Mouse (Mus musculus) midbrain, embryonic 10.5 days (tissue): Measurements from ENCODE around the gene Ckap2l. TPM values are rescaled to one million over a fixed set of nuclear protein-coding genes. Genes with fewer than 3 reads are reported as not detected.
A peak's percentile ranks its signal among the peaks of the same experiment; 100 is the strongest.

Experiments
- DNase-seq: peaks from one replicate; pipeline ENCODE4 v3.0.0-alpha.2; 2017; ENCODE audit warnings: low spot score
- H3K27ac ChIP-seq: fragments of 300-500 bp; sonication (generic); replicated peaks from 2 replicates; pipeline ENCODE4 v1.5.1; 2016; ENCODE audit warnings: mild to moderate bottlenecking
- H3K27me3 ChIP-seq: fragments of 300-500 bp; sonication (generic); 2 replicates; pipeline ENCODE4 v1.6.1; 2016; ENCODE audit warnings: low read depth, mild to moderate bottlenecking; ENCODE audit not compliant: poor library complexity, severe bottlenecking
- H3K36me3 ChIP-seq: fragments of 300-500 bp; sonication (generic); 2 replicates; pipeline ENCODE4 v1.6.1; 2016; ENCODE audit warnings: mild to moderate bottlenecking, moderate library complexity
- H3K4me1 ChIP-seq: fragments of 300-500 bp; sonication (generic); 2 replicates; pipeline ENCODE4 v1.6.1; 2016
- H3K4me3 ChIP-seq: fragments of 300-500 bp; sonication (generic); 2 replicates; pipeline ENCODE4 v1.5.1; 2016; ENCODE audit warnings: mild to moderate bottlenecking, moderate library complexity
- H3K9me3 ChIP-seq: fragments of 300-500 bp; sonication (generic); replicated peaks from 2 replicates; pipeline ENCODE4 v1.6.1; 2016; ENCODE audit warnings: mild to moderate bottlenecking
- WGBS: fragments of 180-500 bp; shearing (Covaris S2); methylation state at CpG from one replicate; pipeline ENCODE4 v1.1.7; 2016; 5-methylcytosine and 5-hydroxymethylcytosine counted together
- polyA plus RNA-seq: library from polyadenylated mRNA; unstranded; fragments of >200 nt; fragmentation: Nextera tagmentation; extraction: Ambion mirVana; gene quantifications from 2 replicates; pipeline ENCODE4 v1.2.1, GENCODE M21; 2016

Gene Ckap2l
- polyA plus RNA-seq, 1 experiment from 2014 or later = 64.6 TPM

DNA sequence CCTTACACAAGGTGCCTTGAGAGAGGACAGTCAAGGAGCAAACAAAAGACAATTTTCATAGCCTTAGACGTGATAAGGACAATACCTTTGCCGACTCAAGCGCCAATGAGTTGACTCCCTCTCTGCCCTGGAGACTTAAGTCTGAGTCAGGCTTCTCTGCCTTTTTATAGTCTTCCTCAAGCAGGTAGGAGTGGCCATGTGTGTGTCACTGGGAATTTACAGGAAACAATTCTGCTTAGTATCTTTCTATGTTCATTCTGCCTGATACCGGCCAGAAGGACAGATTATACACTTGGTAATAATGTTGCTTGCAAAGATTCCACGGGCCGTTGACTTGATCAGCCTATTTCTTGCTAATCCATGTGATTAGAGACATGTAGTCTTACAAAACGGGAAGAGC is 12.8 kb upstream of the Ckap2l start, which contains the start of gene Il1a:
Il1a (minus strand) TSS at position 137 of the 400 bp plus-strand sequence.
- Histone ChIP-seq H3K9me3 (no peaks in the 10 kb centered on the region), H3K27ac (no peak within 1 kb of the TSS), H3K4me1 (peaks cover 6% of the 10 kb centered on the region; the same call in 1 of the 2 replicates), H3K36me3 (no peaks in the 10 kb centered on the region), H3K4me3 (no peak within 1 kb of the TSS), H3K27me3 (no peaks in the 10 kb centered on the region; the same call in 1 of the 2 replicates)
- 85% methylated on average over 7 of the region's 7 CpGs for WGBS
- no peak for DNase-seq

GRCm38 (mm10) chr2:129306020-129306419 is 9.0 kb upstream of the Ckap2l start:
- Histone ChIP-seq H3K9me3 (no peaks in the 10 kb centered on the region), H3K27ac (no peak overlapping the region), H3K36me3 (no peaks in the 10 kb centered on the region), H3K4me1 (no peaks in the 10 kb centered on the region), H3K4me3 (no peak overlapping the region), H3K27me3 (no peaks in the 10 kb centered on the region)
- DNase-seq = no peak
- WGBS = 86% methylated on average over 4 of the region's 4 CpGs

DNA sequence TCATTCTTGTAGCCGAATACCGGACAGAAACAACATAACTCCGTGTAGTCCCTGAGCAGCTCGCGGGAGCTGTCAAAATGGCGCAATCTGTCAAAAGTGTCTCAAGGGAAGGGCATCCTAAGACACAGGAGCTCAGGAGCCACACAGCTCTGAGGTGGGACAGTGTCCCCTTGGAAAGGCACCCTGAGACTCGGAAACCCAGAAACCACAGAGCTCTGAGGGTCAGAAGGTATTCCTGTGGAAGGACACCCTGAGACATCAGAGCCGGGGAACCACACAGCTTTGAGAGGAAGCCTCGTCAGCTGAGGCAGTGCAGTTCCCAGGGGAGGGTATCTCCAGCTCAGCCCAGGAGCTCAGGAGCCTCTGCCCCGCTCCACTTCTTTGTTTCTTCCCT is 574 bp upstream of the Ckap2l start:
- Histone ChIP-seq H3K4me3 (peak overlapping the region; percentile 85), H3K9me3 (no peaks in the 10 kb centered on the region), H3K36me3 (peaks cover 17% of the 10 kb centered on the region), H3K27ac (peak overlapping the region; percentile 95), H3K27me3 (no peaks in the 10 kb centered on the region), H3K4me1 (peaks cover 21% of the 10 kb centered on the region)
- no peak for DNase-seq
- WGBS = 3% methylated on average over 10 of the region's 10 CpGs

- H3K4me1 ChIP-seq = peaks cover 21% of the 10 kb centered on the region
- H3K36me3 ChIP-seq = peaks cover 23% of the 10 kb centered on the region
- 67% methylated on average over 5 of the region's 5 CpGs for WGBS
- no peaks in the 10 kb centered on the region for H3K27me3 ChIP-seq
- no peaks in the 10 kb centered on the region for H3K9me3 ChIP-seq
- H3K27ac ChIP-seq = peak overlapping the region; percentile 95
- peak overlapping the region; percentile 85 for H3K4me3 ChIP-seq
- no peak for DNase-seq
These were observed 926 bp downstream of the Ckap2l start for GRCm38 (mm10) chr2:129296086-129296485.

GRCm38 (mm10) chr2:129295075-129295474 is 1.9 kb downstream of the Ckap2l start:
- peak overlapping the region; percentile 85; the same call in 1 of the 2 replicates for H3K4me3 ChIP-seq
- no peaks in the 10 kb centered on the region for H3K9me3 ChIP-seq
- H3K4me1 ChIP-seq = peaks cover 21% of the 10 kb centered on the region
- 96% methylated on average over 5 of the region's 5 CpGs for WGBS
- H3K36me3 ChIP-seq = peaks cover 33% of the 10 kb centered on the region
- H3K27me3 ChIP-seq = no peaks in the 10 kb centered on the region
- no peak for DNase-seq
- no peak overlapping the region for H3K27ac ChIP-seq

GRCm38 (mm10) chr2:129273823-129274222 is 23.2 kb downstream of the Ckap2l start:
- WGBS = 98% methylated on average over 5 of the region's 5 CpGs
- Histone ChIP-seq H3K36me3 (peaks cover 100% of the 10 kb centered on the region), H3K4me1 (no peaks in the 10 kb centered on the region), H3K4me3 (no peak overlapping the region), H3K27me3 (no peaks in the 10 kb centered on the region), H3K27ac (no peak overlapping the region), H3K9me3 (no peaks in the 10 kb centered on the region)
- no peak for DNase-seq

- Histone ChIP-seq H3K27me3 (no peaks in the 10 kb centered on the region), H3K9me3 (0 out of 2 replicates have a peak, but pooled peaks cover 6% of the 10 kb centered on the region), H3K36me3 (peaks cover 97% of the 10 kb centered on the region), H3K4me3 (no peak overlapping the region), H3K27ac (no peak overlapping the region), H3K4me1 (no peaks in the 10 kb centered on the region)
- no peak for DNase-seq
- WGBS = 92% methylated on average over 9 of the region's 9 CpGs
These were observed 26.4 kb downstream of the Ckap2l start for GRCm38 (mm10) chr2:129270621-129271020.

DNA sequence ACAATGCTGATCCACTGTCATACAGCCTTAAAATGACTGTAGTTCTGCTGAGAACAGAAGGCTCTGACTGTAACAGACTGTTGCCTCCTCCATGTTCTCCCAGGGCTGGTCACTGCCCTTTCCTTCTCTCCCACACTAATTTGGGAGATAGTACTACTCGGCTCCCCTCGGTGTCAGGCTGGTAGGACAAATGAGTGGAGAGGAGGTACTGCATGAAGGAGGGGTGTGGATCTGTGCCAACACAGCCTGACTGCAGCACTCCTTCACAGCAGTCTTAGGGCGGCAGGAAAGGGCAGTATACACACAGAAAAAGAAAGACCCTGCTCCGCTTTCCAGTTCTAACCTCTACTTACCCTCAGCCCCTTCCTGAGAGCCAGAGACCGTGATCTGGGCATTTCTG is 27.0 kb downstream of the Ckap2l start:
- WGBS = 96% methylated on average over 5 of the region's 5 CpGs
- DNase-seq = no peak

GRCm38 (mm10) chr2:129269161-129269643 is 27.8 kb downstream of the Ckap2l start:
- WGBS = 95% methylated on average over 12 of the region's 12 CpGs
- no peak overlapping the region for H3K4me3 ChIP-seq
- no peak overlapping the region for H3K27ac ChIP-seq
- no peak for DNase-seq
- H3K4me1 ChIP-seq = no peaks in the 10 kb centered on the region
- H3K36me3 ChIP-seq = peaks cover 83% of the 10 kb centered on the region
- H3K9me3 ChIP-seq = 0 out of 2 replicates have a peak, but pooled peaks cover 6% of the 10 kb centered on the region
- H3K27me3 ChIP-seq = no peaks in the 10 kb centered on the region

More for the DNA sequence above, 27.0 kb downstream of the Ckap2l start:
- Histone ChIP-seq H3K27ac (no peak overlapping the region), H3K4me3 (no peak overlapping the region), H3K27me3 (no peaks in the 10 kb centered on the region), H3K9me3 (0 out of 2 replicates have a peak, but pooled peaks cover 6% of the 10 kb centered on the region), H3K36me3 (peaks cover 91% of the 10 kb centered on the region), H3K4me1 (no peaks in the 10 kb centered on the region)

GRCm38 (mm10) chr2:129267738-129268137 is 29.3 kb downstream of the Ckap2l start:
- H3K36me3 ChIP-seq = peaks cover 68% of the 10 kb centered on the region
- H3K4me3 ChIP-seq = no peak overlapping the region
- H3K4me1 ChIP-seq = no peaks in the 10 kb centered on the region
- H3K27ac ChIP-seq = no peak overlapping the region
- 0 out of 2 replicates have a peak, but pooled peaks cover 6% of the 10 kb centered on the region for H3K9me3 ChIP-seq
- H3K27me3 ChIP-seq = no peaks in the 10 kb centered on the region
- WGBS = 93% methylated on average over 5 of the region's 5 CpGs
- no peak for DNase-seq

GRCm38 (mm10) chr2:129265316-129265715 is 31.7 kb downstream of the Ckap2l start:
- no peaks in the 10 kb centered on the region for H3K4me1 ChIP-seq

GRCm38 (mm10) chr2:129263073-129263472 is 33.9 kb downstream of the Ckap2l start:
- H3K9me3 ChIP-seq = 0 out of 2 replicates have a peak, but pooled peaks cover 6% of the 10 kb centered on the region
- 82% methylated on average over 5 of the region's 5 CpGs for WGBS
- peaks cover 5% of the 10 kb centered on the region; the same call in 1 of the 2 replicates for H3K4me1 ChIP-seq
- peaks cover 22% of the 10 kb centered on the region for H3K36me3 ChIP-seq
- DNase-seq = no peak
- no peak overlapping the region for H3K4me3 ChIP-seq
- H3K27ac ChIP-seq = no peak overlapping the region
- H3K27me3 ChIP-seq = 0 out of 2 replicates have a peak, but pooled peaks cover 4% of the 10 kb centered on the region

More at GRCm38 (mm10) chr2:129265316-129265715, 31.7 kb downstream of the Ckap2l start:
- Histone ChIP-seq H3K27ac (no peak overlapping the region), H3K36me3 (peaks cover 44% of the 10 kb centered on the region), H3K27me3 (no peaks in the 10 kb centered on the region), H3K9me3 (0 out of 2 replicates have a peak, but pooled peaks cover 6% of the 10 kb centered on the region), H3K4me3 (no peak overlapping the region)
- DNase-seq = no peak
- 95% methylated on average over 7 of the region's 7 CpGs for WGBS

DNA sequence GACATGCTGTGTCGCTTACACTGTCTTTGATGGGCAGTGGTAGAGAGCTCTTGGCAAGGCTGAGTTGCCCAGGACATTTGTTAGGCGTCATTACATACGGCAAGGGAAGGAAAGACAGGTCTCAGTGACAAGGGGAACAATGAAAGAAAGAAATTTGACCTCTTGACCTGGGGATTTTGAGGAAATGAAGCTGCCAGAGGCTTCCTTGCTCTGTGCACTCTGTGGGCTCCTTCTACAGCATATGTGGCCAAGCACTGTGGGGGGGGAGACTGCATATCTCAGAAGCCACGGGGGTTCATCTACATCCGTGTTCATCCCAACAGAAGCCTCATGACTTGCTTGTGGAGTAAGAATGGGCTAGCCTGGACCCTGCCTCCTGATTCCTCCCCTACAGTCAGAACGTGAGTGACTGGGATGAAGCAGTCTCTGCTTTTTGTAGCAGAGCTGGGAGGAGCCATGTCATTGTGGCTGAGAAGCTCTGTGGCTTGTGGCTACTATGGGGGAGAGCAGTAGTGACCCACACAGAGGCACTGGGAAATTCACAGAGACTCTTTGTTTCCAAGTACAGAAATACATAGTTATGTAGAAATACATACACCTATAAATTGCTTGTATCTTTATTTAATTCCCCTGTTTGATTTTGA is 35.7 kb downstream of the Ckap2l start:
- DNase-seq = no peak
- WGBS = 59% methylated on average over 6 of the region's 6 CpGs

More for the DNA sequence above, 35.7 kb downstream of the Ckap2l start:
- Histone ChIP-seq H3K27me3 (0 out of 2 replicates have a peak, but pooled peaks cover 4% of the 10 kb centered on the region), H3K4me1 (peaks cover 5% of the 10 kb centered on the region; the same call in 1 of the 2 replicates), H3K9me3 (0 out of 2 replicates have a peak, but pooled peaks cover 3% of the 10 kb centered on the region), H3K27ac (no peak overlapping the region), H3K4me3 (no peak overlapping the region), H3K36me3 (peaks cover 4% of the 10 kb centered on the region)
